Mouse (Mus musculus) MEL (cell line): ENCODE data around the gene Zfp560. TPM values are rescaled to one million over a fixed set of nuclear protein-coding genes. Genes with fewer than 3 reads are reported as not detected.

Experiments used
- DNase-seq: peaks from one replicate; pipeline ENCODE4 v3.0.0; 2011; ENCODE audit warnings: low read depth, low spot score
- H3K27ac ChIP-seq: 2 replicates; pipeline ENCODE4 v1.5.1; 2012; ENCODE audit warnings: low read depth, mild to moderate bottlenecking, control low read depth, low read length, moderate library complexity; ENCODE audit not compliant: control insufficient read depth
- H3K27me3 ChIP-seq, 2 experiments: fragments of 150-350 bp in 1 of 2; sonication (generic) in 1 of 2; 2 replicates each; pipeline ENCODE4 v1.6.1; 2012; ENCODE audit warnings: low read length in 2 of 2, mild to moderate bottlenecking in 2 of 2, improper control_type of control experiment in 1 of 2, moderate library complexity in 1 of 2; ENCODE audit not compliant: insufficient read depth in 2 of 2, control insufficient read depth in 1 of 2
- H3K36me3 ChIP-seq, 2 experiments: 2 replicates each; pipeline ENCODE4 v1.6.1; 2012 to 2014; ENCODE audit warnings: low read length in 2 of 2, improper control_type of control experiment in 1 of 2, inconsistent platforms in 1 of 2, mild to moderate bottlenecking in 1 of 2; ENCODE audit not compliant: insufficient read depth in 2 of 2, control insufficient read depth in 1 of 2
- H3K4me1 ChIP-seq, 2 experiments: fragments of 150-350 bp in 1 of 2; sonication (generic) in 1 of 2; 2 replicates each; pipeline ENCODE4 v1.6.1; 2012; ENCODE audit warnings: low read length in 2 of 2, improper control_type of control experiment in 1 of 2, mild to moderate bottlenecking in 1 of 2; ENCODE audit not compliant: insufficient read depth in 2 of 2, control insufficient read depth in 1 of 2
- H3K4me3 ChIP-seq, 2 experiments: fragments of 150-350 bp in 1 of 2; sonication (generic) in 1 of 2; 2 replicates each; pipeline ENCODE4 v1.5.1; 2012; ENCODE audit warnings: low read depth in 2 of 2, low read length in 2 of 2, mild to moderate bottlenecking in 2 of 2, moderate library complexity in 2 of 2, control low read depth in 1 of 2, improper control_type of control experiment in 1 of 2; ENCODE audit not compliant: control insufficient read depth in 1 of 2, insufficient read depth in 1 of 2
- H3K79me2 ChIP-seq: 2 replicates; pipeline ENCODE4 v1.6.1; 2012; ENCODE audit warnings: mild to moderate bottlenecking, low read length, moderate library complexity; ENCODE audit not compliant: control insufficient read depth, poor library complexity, insufficient read depth
- H3K9ac ChIP-seq: 2 replicates; pipeline ENCODE4 v1.6.1; 2012; ENCODE audit warnings: low read depth, mild to moderate bottlenecking, control low read depth, low read length, moderate library complexity; ENCODE audit not compliant: control insufficient read depth, poor library complexity, severe bottlenecking
- H3K9me3 ChIP-seq: fragments of 150-350 bp; sonication (generic); replicated peaks from 2 replicates; pipeline ENCODE4 v1.6.1; 2012; ENCODE audit warnings: mild to moderate bottlenecking, low read length, improper control_type of control experiment, moderate library complexity; ENCODE audit not compliant: insufficient read depth
- BHLHE40 ChIP-seq: IDR thresholded peaks from 2 replicates; pipeline ENCODE4 v1.6.1; 2012; ENCODE audit warnings: low read depth, mild to moderate bottlenecking, inconsistent platforms, low read length, improper control_type of control experiment, borderline replicate concordance
- CHD1 ChIP-seq: IDR thresholded peaks from 2 replicates; pipeline ENCODE4 v1.6.1; 2012; ENCODE audit warnings: low read depth, mild to moderate bottlenecking, inconsistent platforms, low read length, improper control_type of control experiment
- CTCF ChIP-seq, 3 experiments: IDR thresholded peaks in 2 of 3; conservative IDR thresholded peaks in 1 of 3; 2 replicates each; pipeline ENCODE4 v1.5.1; 2011 to 2012; ENCODE audit warnings: low read length in 3 of 3, low read depth in 2 of 3, mild to moderate bottlenecking in 2 of 3, improper control_type of control experiment in 1 of 3, inconsistent platforms in 1 of 3, mixed read lengths in 1 of 3, moderate library complexity in 1 of 3; ENCODE audit not compliant: control insufficient read depth in 1 of 3, insufficient read depth in 1 of 3, poor library complexity in 1 of 3, severe bottlenecking in 1 of 3
- E2F4 ChIP-seq: IDR thresholded peaks from 2 replicates; pipeline ENCODE4 v1.6.1; 2011; ENCODE audit warnings: low read depth, low read length, improper control_type of control experiment, borderline replicate concordance
- ELF1 ChIP-seq: IDR thresholded peaks from 2 replicates; pipeline ENCODE4 v1.6.1; 2014; ENCODE audit warnings: low read depth, mild to moderate bottlenecking, inconsistent platforms, low read length, improper control_type of control experiment, moderate library complexity
- HCFC1 ChIP-seq: IDR thresholded peaks from 2 replicates; pipeline ENCODE4 v1.6.1; 2012; ENCODE audit warnings: low read depth, mild to moderate bottlenecking, inconsistent platforms, low read length, improper control_type of control experiment, moderate library complexity
- JUND ChIP-seq: IDR thresholded peaks from 2 replicates; pipeline ENCODE4 v1.6.1; 2011; ENCODE audit warnings: low read depth, mild to moderate bottlenecking, improper control_type of control experiment, low read length
- KAT2A ChIP-seq: conservative IDR thresholded peaks from 2 replicates; pipeline ENCODE4 v1.6.1; 2012; ENCODE audit warnings: low read depth, low read length, improper control_type of control experiment, inconsistent platforms
- MAFK ChIP-seq: IDR thresholded peaks from 2 replicates; pipeline ENCODE4 v1.6.1; 2011; ENCODE audit warnings: low read depth, mild to moderate bottlenecking, low read length, improper control_type of control experiment, borderline replicate concordance
- MEF2A ChIP-seq: IDR thresholded peaks from 2 replicates; pipeline ENCODE4 v1.6.1; 2014; ENCODE audit warnings: low read depth, mild to moderate bottlenecking, inconsistent platforms, low read length, improper control_type of control experiment; ENCODE audit not compliant: poor library complexity, insufficient replicate concordance, severe bottlenecking; ENCODE audit errors: extremely low read depth
- MXI1 ChIP-seq: IDR thresholded peaks from 2 replicates; pipeline ENCODE4 v1.6.1; 2011; ENCODE audit warnings: mild to moderate bottlenecking, low read depth, low read length, improper control_type of control experiment
- MYC ChIP-seq: IDR thresholded peaks from 2 replicates; pipeline ENCODE4 v1.6.1; 2011; ENCODE audit warnings: low read depth, mild to moderate bottlenecking, low read length, improper control_type of control experiment, moderate library complexity
- POLR2AphosphoS2 ChIP-seq: IDR thresholded peaks from 2 replicates; pipeline ENCODE4 v1.6.1; 2011; ENCODE audit warnings: low read length, improper control_type of control experiment
- POLR2AphosphoS5 ChIP-seq: IDR thresholded peaks from 2 replicates; pipeline ENCODE4 v1.6.1; 2012; ENCODE audit warnings: low read depth, borderline replicate concordance, mild to moderate bottlenecking, inconsistent platforms, low read length, moderate library complexity, mixed read lengths
- RAD21 ChIP-seq: IDR thresholded peaks from 2 replicates; pipeline ENCODE4 v1.6.1; 2011; ENCODE audit warnings: mild to moderate bottlenecking, low read depth, low read length, improper control_type of control experiment
- SMC3 ChIP-seq: IDR thresholded peaks from 2 replicates; pipeline ENCODE4 v1.6.1; 2011; ENCODE audit warnings: low read depth, low read length, improper control_type of control experiment
- ZKSCAN1 ChIP-seq: IDR thresholded peaks from 2 replicates; pipeline ENCODE4 v1.6.1; 2012; ENCODE audit warnings: low read depth, mild to moderate bottlenecking, inconsistent platforms, low read length, improper control_type of control experiment, moderate library complexity
- ZMIZ1 ChIP-seq: IDR thresholded peaks from 2 replicates; pipeline ENCODE4 v1.6.1; 2012; ENCODE audit warnings: low read depth, mild to moderate bottlenecking, inconsistent platforms, low read length, improper control_type of control experiment, moderate library complexity
- ZNF384 ChIP-seq: IDR thresholded peaks from 2 replicates; pipeline ENCODE4 v1.6.1; 2012; ENCODE audit warnings: low read depth, mild to moderate bottlenecking, inconsistent platforms, low read length, improper control_type of control experiment
- polyA plus RNA-seq, 2 experiments: library from polyadenylated mRNA; stranded (reverse) in 1 of 2; unstranded in 1 of 2; fragments of >175 nt in 1 of 2; fragments of >200 nt in 1 of 2; gene quantifications; 2 replicates each; pipeline versions ENCODE4 v1.2.1 to v1.2.4; 2012; ENCODE audit warnings: low replicate concordance in 2 of 2, low read depth in 1 of 2; ENCODE audit not compliant: insufficient read length in 2 of 2, insufficient read depth in 1 of 2, missing spikeins in 1 of 2
- total RNA-seq: library from RNA; depleted of rRNA; stranded (reverse); fragments of 300-350 nt; gene quantifications from 2 replicates; pipeline ENCODE4 v1.2.3, GENCODE M21; 2012

The Zfp560 gene
- total and polyA plus RNA-seq, 3 experiments, result 37.0 to 42.0 TPM; not detected in 1

DNA sequence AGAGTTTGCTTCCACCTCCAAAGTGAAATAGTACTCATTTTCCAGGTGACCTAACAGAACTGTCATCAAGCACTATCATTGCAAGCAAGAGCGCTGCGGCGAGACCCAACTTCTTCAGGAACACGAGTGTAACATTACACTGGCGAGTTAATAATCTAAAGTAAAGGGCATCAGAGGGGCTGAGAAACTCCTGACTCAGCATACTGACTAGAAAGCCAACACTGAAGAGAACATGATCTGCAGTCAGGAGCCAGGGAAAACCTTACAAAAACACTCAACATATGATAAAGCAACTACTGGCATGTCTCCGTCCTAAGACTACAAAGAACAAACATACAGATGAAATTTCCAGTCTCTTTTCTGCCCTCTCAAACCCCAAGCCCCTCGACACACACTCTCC is 1.3 kb downstream of the Zfp560 start:
- Histone ChIP-seq H3K9ac (no peak overlapping the region), H3K4me3 (peak overlapping the region in 1 of 2 experiments; percentile 68; a peak in 2 of 4 replicates), H3K27ac (no peak overlapping the region), H3K27me3 (no peaks in the 10 kb centered on the region), H3K79me2 (peaks cover 11% of the 10 kb centered on the region), H3K36me3 (peaks cover 0 to 6% of the 10 kb centered on the region in 2 experiments; a peak in 2 of 4 replicates), H3K9me3 (no peaks in the 10 kb centered on the region), H3K4me1 (peaks cover 6 to 10% of the 10 kb centered on the region in 2 experiments; a peak in 3 of 4 replicates)
- TF ChIP-seq BHLHE40 (no peak), MAFK (peak; percentile 89), MXI1 (0 out of 2 replicates have a peak, but pooled peaks have one; percentile 5)
- DNase-seq, result peak; percentile 36

DNA sequence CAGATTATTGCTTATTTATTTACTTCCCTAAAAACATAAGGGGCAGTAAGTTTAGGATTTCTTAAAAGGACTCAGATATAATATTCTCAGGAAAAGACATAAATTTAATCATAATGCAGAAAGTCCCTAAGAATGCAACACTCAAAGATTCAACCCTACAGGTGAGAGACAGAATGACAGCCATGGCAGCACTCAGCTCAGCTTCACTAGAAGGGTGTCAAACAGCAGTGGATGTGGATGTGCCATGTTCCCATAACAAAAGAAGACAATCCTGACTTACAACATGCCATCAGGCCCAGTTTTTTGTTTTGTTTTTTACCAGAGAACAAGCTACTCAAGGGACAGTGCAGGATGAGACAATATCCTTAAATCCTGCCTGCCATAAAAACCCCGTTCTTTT is 10.3 kb downstream of the Zfp560 start:
- Histone ChIP-seq H3K36me3 (no peaks in the 10 kb centered on the region), H3K27ac (no peak overlapping the region), H3K9me3 (no peaks in the 10 kb centered on the region), H3K27me3 (no peaks in the 10 kb centered on the region), H3K4me3 (no peak overlapping the region), H3K9ac (no peak overlapping the region), H3K79me2 (no peaks in the 10 kb centered on the region; the same call in 1 of the 2 replicates), H3K4me1 (no peaks in the 10 kb centered on the region)
- TF ChIP-seq CTCF (IDR thresholded peaks at IDR 0.05 in 2 of 3, conservative IDR thresholded peaks at IDR 0.05 in 1 of 3; ENCODE audit: control insufficient read depth in 1 of 3, insufficient read depth in 1 of 3, low read depth in 2 of 3, low read length in 3 of 3, poor library complexity in 1 of 3, severe bottlenecking in 1 of 3), result peak in 1 of 3 experiments; percentile 66; a peak in 2 of 6 replicates
- TF ChIP-seq POLR2AphosphoS2, result no peak
- DNase-seq, result peak; percentile 45

DNA sequence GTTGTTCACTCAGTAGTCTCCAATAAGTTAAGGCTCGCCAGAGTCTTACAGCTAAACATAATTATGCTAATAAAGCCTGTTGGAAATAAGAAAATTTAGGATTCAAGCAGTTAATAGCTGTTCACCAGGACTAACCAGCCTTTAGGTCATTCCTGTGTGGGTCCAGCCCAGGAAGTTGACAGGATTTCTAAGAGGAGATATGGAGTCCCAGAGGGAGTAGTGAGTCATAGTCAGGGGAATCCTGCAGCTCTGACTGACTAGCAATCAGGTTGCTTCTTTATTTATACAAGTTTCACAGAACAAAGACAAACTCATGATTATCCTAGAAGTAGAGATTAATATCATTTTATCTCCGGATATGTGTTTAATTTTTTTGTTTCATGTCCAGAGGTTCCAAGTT is 17.7 kb downstream of the Zfp560 start:
- Histone ChIP-seq H3K27me3 (no peaks in the 10 kb centered on the region), H3K9ac (no peak overlapping the region), H3K27ac (no peak overlapping the region), H3K36me3 (no peaks in the 10 kb centered on the region), H3K4me3 (no peak overlapping the region), H3K79me2 (no peaks in the 10 kb centered on the region), H3K9me3 (no peaks in the 10 kb centered on the region), H3K4me1 (no peaks in the 10 kb centered on the region)
- TF ChIP-seq MYC (no peak), CTCF (IDR thresholded peaks at IDR 0.05 in 2 of 3, conservative IDR thresholded peaks at IDR 0.05 in 1 of 3; ENCODE audit: control insufficient read depth in 1 of 3, insufficient read depth in 1 of 3, low read depth in 2 of 3, low read length in 3 of 3, poor library complexity in 1 of 3, severe bottlenecking in 1 of 3) (no peak), ZMIZ1 (no peak), JUND (no peak), ZKSCAN1 (no peak), MEF2A (no peak), KAT2A (no peak), HCFC1 (no peak), E2F4 (no peak), ZNF384 (no peak), CHD1 (no peak), ELF1 (no peak), SMC3 (no peak), POLR2AphosphoS5 (no peak), RAD21 (no peak), BHLHE40 (no peak), MXI1 (no peak)
- no peak for DNase-seq
